Mouse (Mus musculus): Measurements from ENCODE around the gene Tab1. TPM values are rescaled to one million over a fixed set of nuclear protein-coding genes. Genes with fewer than 3 reads are reported as not detected.

Tab1 gene
- polyA plus RNA-seq, 2 experiments = 34.6 to 43.1 TPM

- H3K9me3 ChIP-seq (ENCODE audit: control insufficient read depth, low read length) = no peaks in the 10 kb centered on the region
Observed at GRCm38 (mm10) chr15:80160726-80161125, 27.8 kb downstream of the Tab1 start.

DNA sequence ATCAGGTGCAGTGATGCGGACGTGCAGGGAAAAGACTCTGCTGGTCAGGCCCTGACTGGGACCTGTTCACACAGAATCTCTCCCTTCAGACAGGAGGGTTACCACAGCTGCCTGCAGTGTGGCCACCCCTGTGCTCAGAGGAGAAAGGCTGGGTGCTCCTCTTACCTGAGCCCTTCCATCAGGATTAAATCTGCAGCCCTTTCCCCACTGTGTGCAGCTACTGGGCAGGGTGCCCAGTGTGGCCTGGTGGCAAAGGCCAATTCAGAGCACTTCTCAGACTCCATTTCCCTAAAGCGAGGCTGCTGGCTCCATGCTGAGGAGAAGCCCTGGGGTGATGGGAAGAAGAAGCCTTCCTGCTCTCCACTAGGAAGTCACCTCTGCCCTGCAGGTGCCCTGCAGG, 28.3 kb downstream of the Tab1 start:
- Histone ChIP-seq H3K27ac (replicated peaks; ENCODE audit: low read depth, low read length) (no peak overlapping the region), H3K4me3 (replicated peaks; ENCODE audit: low read length) (no peak overlapping the region), H3K4me2 (replicated peaks; ENCODE audit: low read depth, low read length, severe bottlenecking) (no peak overlapping the region), H3K9me3 (ENCODE audit: control insufficient read depth, low read length) (no peaks in the 10 kb centered on the region), H3K27me3 (ENCODE audit: control insufficient read depth, insufficient read depth, low read length) (no peaks in the 10 kb centered on the region), H3K4me1 (ENCODE audit: control insufficient read depth, insufficient read depth, low read length) (peaks cover 9% of the 10 kb centered on the region), H3K36me3 (ENCODE audit: control insufficient read depth, insufficient read depth, low read length) (peaks cover 69% of the 10 kb centered on the region), H3K9ac (ENCODE audit: low read depth, low read length, severe bottlenecking) (no peak overlapping the region)
- DNase-seq (ENCODE audit: low spot score) = no peak
- 93% methylated on average over 3 of the region's 3 CpGs for WGBS
- ATAC-seq (ENCODE audit: low FRiP score, low read depth) = no peak
- TF ChIP-seq POLR2A (IDR thresholded peaks at IDR 0.05; ENCODE audit: borderline replicate concordance, extremely low read depth, insufficient read depth, insufficient read length) = no peak

More at GRCm38 (mm10) chr15:80160726-80161125, 27.8 kb downstream of the Tab1 start:
- Histone ChIP-seq H3K4me2 (replicated peaks; ENCODE audit: low read depth, low read length, severe bottlenecking) (no peak overlapping the region), H3K27me3 (ENCODE audit: control insufficient read depth, insufficient read depth, low read length) (no peaks in the 10 kb centered on the region), H3K4me1 (ENCODE audit: control insufficient read depth, insufficient read depth, low read length) (peaks cover 9% of the 10 kb centered on the region), H3K27ac (replicated peaks; ENCODE audit: low read depth, low read length) (no peak overlapping the region), H3K9ac (ENCODE audit: low read depth, low read length, severe bottlenecking) (no peak overlapping the region), H3K36me3 (ENCODE audit: control insufficient read depth, insufficient read depth, low read length) (peaks cover 74% of the 10 kb centered on the region), H3K4me3 (replicated peaks; ENCODE audit: low read length) (no peak overlapping the region)
- no peak for ATAC-seq (ENCODE audit: low FRiP score, low read depth)
- no peak for TF ChIP-seq POLR2A (IDR thresholded peaks at IDR 0.05; ENCODE audit: borderline replicate concordance, extremely low read depth, insufficient read depth, insufficient read length)
- WGBS = 87% methylated on average over 4 of the region's 4 CpGs
- DNase-seq (ENCODE audit: low spot score) = no peak

GRCm38 (mm10) chr15:80162401-80162964, 29.6 kb downstream of the Tab1 start:
- no peak overlapping the region for H3K27ac ChIP-seq (replicated peaks; ENCODE audit: low read depth, low read length)
- TF ChIP-seq POLR2A (IDR thresholded peaks at IDR 0.05; ENCODE audit: borderline replicate concordance, extremely low read depth, insufficient read depth, insufficient read length) = no peak
- no peak for ATAC-seq (ENCODE audit: low FRiP score, low read depth)
- peaks cover 9% of the 10 kb centered on the region for H3K4me1 ChIP-seq (ENCODE audit: control insufficient read depth, insufficient read depth, low read length)
- no peaks in the 10 kb centered on the region for H3K27me3 ChIP-seq (ENCODE audit: control insufficient read depth, insufficient read depth, low read length)
- H3K4me2 ChIP-seq (replicated peaks; ENCODE audit: low read depth, low read length, severe bottlenecking) = no peak overlapping the region
- H3K36me3 ChIP-seq (ENCODE audit: control insufficient read depth, insufficient read depth, low read length) = peaks cover 57% of the 10 kb centered on the region
- H3K9ac ChIP-seq (ENCODE audit: low read depth, low read length, severe bottlenecking) = no peak overlapping the region
- H3K9me3 ChIP-seq (ENCODE audit: control insufficient read depth, low read length) = no peaks in the 10 kb centered on the region
- WGBS = 85% methylated on average over 4 of the region's 4 CpGs
- DNase-seq (ENCODE audit: low spot score) = no peak
- no peak overlapping the region for H3K4me3 ChIP-seq (replicated peaks; ENCODE audit: low read length)

DNA sequence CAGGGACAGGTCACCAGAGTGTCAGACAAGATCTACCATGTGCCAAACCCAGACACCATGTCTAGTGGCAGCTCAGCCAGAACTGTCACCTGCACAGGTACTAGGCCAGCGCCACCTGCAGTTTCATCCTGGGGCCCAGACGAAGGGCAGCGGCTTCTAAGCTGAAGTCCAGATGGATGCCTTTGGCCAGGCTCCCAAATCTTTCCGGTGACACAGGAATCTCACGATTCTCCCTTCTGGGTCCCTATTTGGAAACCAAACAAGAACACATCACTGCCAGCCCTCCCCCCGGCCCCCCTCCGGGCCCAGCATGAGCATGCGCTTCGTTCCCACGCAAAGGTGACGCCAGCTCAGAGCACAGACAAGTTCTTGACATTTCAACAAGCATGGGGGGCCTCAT, 30.3 kb downstream of the Tab1 start:
- Histone ChIP-seq H3K9me3 (ENCODE audit: control insufficient read depth, low read length) (no peaks in the 10 kb centered on the region), H3K4me2 (replicated peaks; ENCODE audit: low read depth, low read length, severe bottlenecking) (no peak overlapping the region), H3K4me1 (ENCODE audit: control insufficient read depth, insufficient read depth, low read length) (peaks cover 9% of the 10 kb centered on the region), H3K36me3 (ENCODE audit: control insufficient read depth, insufficient read depth, low read length) (peaks cover 50% of the 10 kb centered on the region), H3K27ac (replicated peaks; ENCODE audit: low read depth, low read length) (no peak overlapping the region), H3K27me3 (ENCODE audit: control insufficient read depth, insufficient read depth, low read length) (no peaks in the 10 kb centered on the region), H3K4me3 (replicated peaks; ENCODE audit: low read length) (no peak overlapping the region), H3K9ac (ENCODE audit: low read depth, low read length, severe bottlenecking) (no peak overlapping the region)
- no peak for TF ChIP-seq POLR2A (IDR thresholded peaks at IDR 0.05; ENCODE audit: borderline replicate concordance, extremely low read depth, insufficient read depth, insufficient read length)
- ATAC-seq (ENCODE audit: low FRiP score, low read depth) (no peak), DNase-seq (ENCODE audit: low spot score) (no peak)
- WGBS = 86% methylated on average over 11 of the region's 11 CpGs

DNA sequence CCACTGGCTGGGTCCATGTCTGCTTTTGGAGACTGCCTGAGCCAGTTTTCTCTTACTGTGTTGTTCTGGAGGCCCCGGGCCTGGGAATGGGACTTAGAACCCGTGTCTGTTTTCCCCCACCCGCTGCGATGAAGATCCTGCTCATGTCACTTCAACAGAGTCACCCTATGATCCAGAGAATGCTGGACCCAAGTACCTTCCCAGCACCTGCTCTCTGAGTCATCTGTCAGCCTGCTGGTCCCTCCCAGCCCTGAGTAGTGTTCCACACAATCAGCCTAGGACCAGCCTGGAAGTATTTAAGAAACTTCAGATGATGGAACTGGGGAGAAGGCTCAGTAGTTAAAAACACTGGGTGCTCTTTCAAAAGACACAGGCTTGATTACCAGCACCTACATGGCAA, 30.8 kb downstream of the Tab1 start:
- WGBS = 91% methylated on average over 4 of the region's 4 CpGs
- Histone ChIP-seq H3K4me1 (ENCODE audit: control insufficient read depth, insufficient read depth, low read length) (peaks cover 9% of the 10 kb centered on the region), H3K36me3 (ENCODE audit: control insufficient read depth, insufficient read depth, low read length) (peaks cover 45% of the 10 kb centered on the region), H3K27me3 (ENCODE audit: control insufficient read depth, insufficient read depth, low read length) (no peaks in the 10 kb centered on the region), H3K4me2 (replicated peaks; ENCODE audit: low read depth, low read length, severe bottlenecking) (no peak overlapping the region), H3K9me3 (ENCODE audit: control insufficient read depth, low read length) (no peaks in the 10 kb centered on the region), H3K4me3 (replicated peaks; ENCODE audit: low read length) (no peak overlapping the region), H3K27ac (replicated peaks; ENCODE audit: low read depth, low read length) (no peak overlapping the region), H3K9ac (ENCODE audit: low read depth, low read length, severe bottlenecking) (no peak overlapping the region)
- no peak for TF ChIP-seq POLR2A (IDR thresholded peaks at IDR 0.05; ENCODE audit: borderline replicate concordance, extremely low read depth, insufficient read depth, insufficient read length)
- no peak for DNase-seq (ENCODE audit: low spot score)
- no peak for ATAC-seq (ENCODE audit: low FRiP score, low read depth)

- DNase-seq (ENCODE audit: low spot score) (no peak), ATAC-seq (ENCODE audit: low FRiP score, low read depth) (no peak)
- TF ChIP-seq POLR2A (IDR thresholded peaks at IDR 0.05; ENCODE audit: borderline replicate concordance, extremely low read depth, insufficient read depth, insufficient read length) = no peak
- peaks cover 28% of the 10 kb centered on the region for H3K36me3 ChIP-seq (ENCODE audit: control insufficient read depth, insufficient read depth, low read length)
- H3K27me3 ChIP-seq (ENCODE audit: control insufficient read depth, insufficient read depth, low read length) = no peaks in the 10 kb centered on the region
- no peak overlapping the region for H3K4me3 ChIP-seq (replicated peaks; ENCODE audit: low read length)
- H3K9ac ChIP-seq (ENCODE audit: low read depth, low read length, severe bottlenecking) = no peak overlapping the region
- no peak overlapping the region for H3K4me2 ChIP-seq (replicated peaks; ENCODE audit: low read depth, low read length, severe bottlenecking)
- H3K27ac ChIP-seq (replicated peaks; ENCODE audit: low read depth, low read length) = no peak overlapping the region
- 47% methylated on average over 5 of the region's 5 CpGs for WGBS
- H3K4me1 ChIP-seq (ENCODE audit: control insufficient read depth, insufficient read depth, low read length) = no peaks in the 10 kb centered on the region
- no peaks in the 10 kb centered on the region for H3K9me3 ChIP-seq (ENCODE audit: control insufficient read depth, low read length)
Observed at GRCm38 (mm10) chr15:80165396-80165795, 32.5 kb downstream of the Tab1 start.

All from limb, embryonic 14.5 days (tissue).